Mouse (Mus musculus): ENCODE results near the gene Trim39. TPM values are rescaled to one million over a fixed set of nuclear protein-coding genes. Genes with fewer than 3 reads are reported as not detected.
A peak's percentile ranks its signal among the peaks of the same experiment; 100 is the strongest.
"Not testable (repeated sequence)": the region's sequence is repeated elsewhere in the genome, so short reads cannot be mapped to it uniquely, and the experiment has no call there.

Trim39 gene
- polyA plus RNA-seq, 1 experiment from 2014 or later: 22.0 TPM

GRCm38 (mm10) chr17:36240637-36241213 lies 31.3 kb downstream of the Trim39 start:
- Histone ChIP-seq H3K27me3 (peaks cover 40% of the 10 kb centered on the region), H3K27ac (no peak overlapping the region), H3K9me3 (no peaks in the 10 kb centered on the region), H3K4me3 (no peak overlapping the region), H3K9ac (no peak overlapping the region), H3K36me3 (no peaks in the 10 kb centered on the region), H3K4me1 (peaks cover 15% of the 10 kb centered on the region), H3K4me2 (replicated peaks) (peak overlapping the region; percentile 21)
- ATAC-seq (ENCODE audit: low FRiP score, low read depth): peak; percentile 32; the same call in 1 of the 2 replicates
- WGBS: 9% methylated on average over 5 of the region's 5 CpGs

GRCm38 (mm10) chr17:36237321-36237921 lies 34.6 kb downstream of the Trim39 start:
- ATAC-seq (ENCODE audit: low FRiP score, low read depth): no peak
- Histone ChIP-seq H3K27me3 (peaks cover 37% of the 10 kb centered on the region), H3K36me3 (no peaks in the 10 kb centered on the region), H3K9me3 (no peaks in the 10 kb centered on the region), H3K9ac (peak overlapping the region; percentile 27; the same call in 1 of the 2 replicates), H3K4me1 (peaks cover 15% of the 10 kb centered on the region), H3K4me2 (replicated peaks) (peak overlapping the region; percentile 57), H3K27ac (no peak overlapping the region), H3K4me3 (peak overlapping the region; percentile 29)
- 1% methylated on average over 27 of the region's 27 CpGs for WGBS

GRCm38 (mm10) chr17:36235300-36235699 lies 36.7 kb downstream of the Trim39 start:
- not testable (repeated sequence) for H3K9ac ChIP-seq; H3K4me2 ChIP-seq (replicated peaks); H3K27ac ChIP-seq; H3K9me3 ChIP-seq; H3K36me3 ChIP-seq; H3K4me1 ChIP-seq; ATAC-seq (ENCODE audit: low FRiP score, low read depth); H3K4me3 ChIP-seq
- WGBS: 16% methylated on average over 8 of the region's 9 CpGs
- H3K27me3 ChIP-seq: peaks cover 36% of the 10 kb centered on the region

GRCm38 (mm10) chr17:36233572-36233971 lies 38.5 kb downstream of the Trim39 start:
- 78% methylated on average over 5 of the region's 5 CpGs for WGBS
- ATAC-seq (ENCODE audit: low FRiP score, low read depth): no peak
- no peak overlapping the region for H3K9ac ChIP-seq
- H3K27ac ChIP-seq: no peak overlapping the region
- H3K4me2 ChIP-seq (replicated peaks): no peak overlapping the region
- H3K36me3 ChIP-seq: no peaks in the 10 kb centered on the region
- peaks cover 28% of the 10 kb centered on the region for H3K27me3 ChIP-seq
- peaks cover 6% of the 10 kb centered on the region for H3K4me1 ChIP-seq
- H3K4me3 ChIP-seq: no peak overlapping the region
- no peaks in the 10 kb centered on the region for H3K9me3 ChIP-seq

GRCm38 (mm10) chr17:36231318-36231717 lies 40.7 kb downstream of the Trim39 start:
- Histone ChIP-seq H3K27me3 (peaks cover 7% of the 10 kb centered on the region), H3K36me3 (no peaks in the 10 kb centered on the region)

GRCm38 (mm10) chr17:36229046-36229445 lies 43.0 kb downstream of the Trim39 start:
- Histone ChIP-seq H3K4me3 (no peak overlapping the region), H3K36me3 (no peaks in the 10 kb centered on the region), H3K27me3 (peaks cover 18% of the 10 kb centered on the region), H3K27ac (no peak overlapping the region), H3K9ac (no peak overlapping the region), H3K9me3 (no peaks in the 10 kb centered on the region), H3K4me2 (replicated peaks) (no peak overlapping the region), H3K4me1 (no peaks in the 10 kb centered on the region)
- 11% methylated on average over 5 of the region's 5 CpGs for WGBS
- ATAC-seq (ENCODE audit: low FRiP score, low read depth): no peak

More at GRCm38 (mm10) chr17:36231318-36231717, 40.7 kb downstream of the Trim39 start:
- H3K4me1 ChIP-seq: no peaks in the 10 kb centered on the region
- H3K4me2 ChIP-seq (replicated peaks): no peak overlapping the region
- no peak overlapping the region for H3K9ac ChIP-seq
- H3K27ac ChIP-seq: no peak overlapping the region
- WGBS: 4% methylated on average over 36 of the region's 36 CpGs
- ATAC-seq (ENCODE audit: low FRiP score, low read depth): no peak
- no peaks in the 10 kb centered on the region for H3K9me3 ChIP-seq
- no peak overlapping the region for H3K4me3 ChIP-seq

- Histone ChIP-seq H3K36me3 (no peaks in the 10 kb centered on the region), H3K4me1 (no peaks in the 10 kb centered on the region), H3K27ac (no peak overlapping the region), H3K4me2 (replicated peaks) (no peak overlapping the region), H3K9ac (no peak overlapping the region), H3K27me3 (peaks cover 31% of the 10 kb centered on the region), H3K4me3 (no peak overlapping the region), H3K9me3 (no peaks in the 10 kb centered on the region)
- ATAC-seq (ENCODE audit: low FRiP score, low read depth): no peak
- WGBS: 14% methylated on average over 8 of the region's 8 CpGs
Observed at GRCm38 (mm10) chr17:36226921-36227320, 45.1 kb downstream of the Trim39 start.

- Histone ChIP-seq H3K27ac (no peak overlapping the region), H3K27me3 (peaks cover 47% of the 10 kb centered on the region), H3K36me3 (no peaks in the 10 kb centered on the region), H3K9ac (no peak overlapping the region), H3K4me1 (no peaks in the 10 kb centered on the region), H3K4me2 (replicated peaks) (0 out of 2 replicates have a peak overlapping the region, but pooled peaks have one; percentile 9), H3K4me3 (no peak overlapping the region), H3K9me3 (no peaks in the 10 kb centered on the region)
- ATAC-seq (ENCODE audit: low FRiP score, low read depth): no peak
- 7% methylated on average over 9 of the region's 9 CpGs for WGBS
Observed at GRCm38 (mm10) chr17:36225231-36225824, 46.7 kb downstream of the Trim39 start.

GRCm38 (mm10) chr17:36224451-36224850 lies 47.6 kb downstream of the Trim39 start:
- H3K9ac ChIP-seq: no peak overlapping the region
- H3K9me3 ChIP-seq: no peaks in the 10 kb centered on the region
- no peaks in the 10 kb centered on the region for H3K4me1 ChIP-seq
- H3K4me2 ChIP-seq (replicated peaks): no peak overlapping the region
- H3K27ac ChIP-seq: no peak overlapping the region
- peaks cover 53% of the 10 kb centered on the region for H3K27me3 ChIP-seq
- no peak for ATAC-seq (ENCODE audit: low FRiP score, low read depth)
- no peaks in the 10 kb centered on the region for H3K36me3 ChIP-seq
- WGBS: 44% methylated on average over 3 of the region's 3 CpGs
- H3K4me3 ChIP-seq: no peak overlapping the region

- no peaks in the 10 kb centered on the region for H3K9me3 ChIP-seq
- WGBS: 48% methylated on average over 5 of the region's 5 CpGs
- H3K36me3 ChIP-seq: no peaks in the 10 kb centered on the region
Observed at GRCm38 (mm10) chr17:36218594-36219155, 53.4 kb downstream of the Trim39 start.

GRCm38 (mm10) chr17:36215586-36215985 lies 56.5 kb downstream of the Trim39 start:
- H3K4me3 ChIP-seq: no peak overlapping the region
- WGBS: 3% methylated on average over 20 of the region's 20 CpGs
- H3K4me2 ChIP-seq (replicated peaks): no peak overlapping the region; the same call in 1 of the 2 replicates
- H3K27me3 ChIP-seq: peaks cover 91% of the 10 kb centered on the region
- H3K36me3 ChIP-seq: no peaks in the 10 kb centered on the region
- H3K9ac ChIP-seq: no peak overlapping the region
- no peaks in the 10 kb centered on the region for H3K4me1 ChIP-seq
- H3K27ac ChIP-seq: no peak overlapping the region
- no peak for ATAC-seq (ENCODE audit: low FRiP score, low read depth)
- no peaks in the 10 kb centered on the region for H3K9me3 ChIP-seq

More at GRCm38 (mm10) chr17:36218594-36219155, 53.4 kb downstream of the Trim39 start:
- H3K27ac ChIP-seq: no peak overlapping the region
- no peaks in the 10 kb centered on the region for H3K4me1 ChIP-seq
- H3K4me3 ChIP-seq: no peak overlapping the region
- H3K9ac ChIP-seq: no peak overlapping the region
- peaks cover 87% of the 10 kb centered on the region for H3K27me3 ChIP-seq
- ATAC-seq (ENCODE audit: low FRiP score, low read depth): no peak
- no peak overlapping the region for H3K4me2 ChIP-seq (replicated peaks)

All from limb, embryonic 13.5 days (tissue).